Mouse (Mus musculus): ENCODE data around the gene Epha10. TPM values are rescaled to one million over a fixed set of nuclear protein-coding genes. Genes with fewer than 3 reads are reported as not detected.
"Not testable (repeated sequence)": the region's sequence is repeated elsewhere in the genome, so short reads cannot be mapped to it uniquely, and the experiment has no call there.

Epha10 gene
- polyA plus RNA-seq, 1 experiment from 2014 or later, result not detected

DNA sequence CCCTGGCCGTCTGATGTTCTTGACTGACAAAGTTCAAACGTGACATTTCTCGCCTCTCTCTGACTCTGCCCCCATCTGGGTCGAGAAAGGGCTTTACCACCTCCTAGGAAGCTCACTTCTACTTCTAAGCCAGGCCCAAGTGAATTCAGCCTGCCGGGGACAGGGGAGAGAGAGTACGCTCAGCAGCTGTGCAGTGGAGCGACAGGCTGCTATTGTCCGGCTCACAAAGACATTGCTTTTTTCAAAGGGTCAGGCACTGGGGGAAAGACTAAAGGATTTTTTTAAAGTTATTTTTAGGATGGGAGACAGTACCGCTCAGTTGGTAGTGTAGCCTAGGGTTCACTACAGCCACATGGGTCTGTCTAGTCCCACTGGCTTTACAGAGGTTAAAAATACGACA is 17.7 kb downstream of the Epha10 start:
- no peaks in the 10 kb centered on the region for H3K36me3 ChIP-seq
- peaks cover 72% of the 10 kb centered on the region for H3K27me3 ChIP-seq
- DNase-seq (no peak), ATAC-seq (ENCODE audit: low read depth) (no peak)
- no peaks in the 10 kb centered on the region for H3K9me3 ChIP-seq (replicated peaks)
- H3K9ac ChIP-seq, result no peak overlapping the region
- no peak overlapping the region for H3K4me3 ChIP-seq (replicated peaks)
- whole genome bisulfite sequencing (ENCODE audit: insufficient replicate concordance), result 64% methylated on average over 10 of the region's 10 CpGs
- H3K4me1 ChIP-seq (replicated peaks), result peaks cover 15% of the 10 kb centered on the region
- H3K4me2 ChIP-seq, result no peak overlapping the region
- H3K27ac ChIP-seq, result no peak overlapping the region

- ATAC-seq (ENCODE audit: low read depth), result peak; percentile 59
- H3K27me3 ChIP-seq, result peaks cover 67% of the 10 kb centered on the region
Observed at GRCm38 (mm10) chr4:124899906-124900305, 19.2 kb downstream of the Epha10 start.

DNA sequence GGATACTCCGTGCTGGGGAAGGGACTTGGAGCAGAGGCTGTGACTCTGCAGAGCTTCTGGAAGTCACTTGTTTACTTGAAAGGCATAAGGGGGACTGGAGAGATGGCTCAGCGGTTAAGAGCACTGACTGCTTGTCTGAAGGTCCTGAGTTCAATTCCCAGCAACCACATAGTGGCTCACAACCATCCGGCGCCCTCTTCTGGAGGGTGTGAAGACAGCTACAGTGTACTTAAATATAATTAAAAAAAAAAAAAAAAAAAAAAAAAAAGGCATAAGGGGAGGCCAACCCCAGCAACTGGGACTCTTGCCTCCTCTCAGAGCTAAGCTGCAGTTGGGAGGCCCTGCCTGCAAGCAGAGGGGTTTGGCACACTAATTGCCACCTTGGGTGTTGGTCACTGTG is 24.7 kb downstream of the Epha10 start:
- no peak overlapping the region for H3K9ac ChIP-seq
- ATAC-seq (ENCODE audit: low read depth), result no peak
- no peaks in the 10 kb centered on the region for H3K36me3 ChIP-seq
- H3K4me2 ChIP-seq, result no peak overlapping the region
- no peak overlapping the region for H3K4me3 ChIP-seq (replicated peaks)
- WGBS (ENCODE audit: insufficient replicate concordance), result 44% methylated on average over 4 of the region's 4 CpGs
- H3K27me3 ChIP-seq, result peaks cover 31% of the 10 kb centered on the region
- DNase-seq, result no peak
- H3K27ac ChIP-seq, result no peak overlapping the region
- no peaks in the 10 kb centered on the region for H3K9me3 ChIP-seq (replicated peaks)
- H3K4me1 ChIP-seq (replicated peaks), result no peaks in the 10 kb centered on the region

More at GRCm38 (mm10) chr4:124899906-124900305, 19.2 kb downstream of the Epha10 start:
- Histone ChIP-seq H3K27ac (no peak overlapping the region), H3K9ac (no peak overlapping the region), H3K4me2 (peak overlapping the region; percentile 21; the same call in 1 of the 2 replicates), H3K4me1 (replicated peaks) (peaks cover 12% of the 10 kb centered on the region), H3K36me3 (no peaks in the 10 kb centered on the region), H3K4me3 (replicated peaks) (no peak overlapping the region), H3K9me3 (replicated peaks) (no peaks in the 10 kb centered on the region)
- 28% methylated on average over 5 of the region's 5 CpGs for whole genome bisulfite sequencing (ENCODE audit: insufficient replicate concordance)
- DNase-seq, result no peak

- Histone ChIP-seq H3K36me3 (no peaks in the 10 kb centered on the region), H3K9me3 (replicated peaks) (no peaks in the 10 kb centered on the region), H3K4me2 (peak overlapping the region; percentile 10; the same call in 1 of the 2 replicates), H3K27ac (no peak overlapping the region), H3K4me3 (replicated peaks) (no peak overlapping the region), H3K4me1 (replicated peaks) (no peaks in the 10 kb centered on the region), H3K27me3 (peaks cover 30% of the 10 kb centered on the region), H3K9ac (no peak overlapping the region)
- DNase-seq (no peak), ATAC-seq (ENCODE audit: low read depth) (no peak)
- WGBS (ENCODE audit: insufficient replicate concordance), result 15% methylated on average over 21 of the region's 21 CpGs
Observed at GRCm38 (mm10) chr4:124905971-124906822, 25.5 kb downstream of the Epha10 start.

DNA sequence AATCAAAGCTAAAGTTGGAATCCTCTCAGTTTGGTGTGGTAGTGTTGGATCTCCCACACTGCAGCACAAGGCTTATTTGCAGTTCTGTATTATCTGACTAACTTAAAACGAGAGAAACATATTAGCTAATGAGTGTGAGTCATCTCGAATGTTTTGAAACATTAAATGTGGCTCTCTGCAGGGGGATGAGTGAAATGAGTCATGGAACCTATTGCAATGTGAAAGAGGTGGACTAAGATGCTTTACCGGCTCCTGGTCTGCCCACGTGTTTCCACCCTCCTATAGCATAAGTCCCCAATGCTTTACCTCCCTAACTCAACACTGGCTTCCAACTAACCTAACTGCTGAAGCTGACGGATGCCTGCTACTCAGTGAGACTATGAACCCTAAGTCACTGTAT is 47.4 kb downstream of the Epha10 start:
- DNase-seq (no peak), ATAC-seq (ENCODE audit: low read depth) (no peak)
- Histone ChIP-seq H3K4me2 (no peak overlapping the region), H3K9ac (no peak overlapping the region), H3K27me3 (no peaks in the 10 kb centered on the region), H3K4me3 (replicated peaks) (no peak overlapping the region), H3K36me3 (peaks cover 83% of the 10 kb centered on the region), H3K9me3 (replicated peaks) (no peaks in the 10 kb centered on the region), H3K4me1 (replicated peaks) (no peaks in the 10 kb centered on the region), H3K27ac (no peak overlapping the region)
- WGBS (ENCODE audit: insufficient replicate concordance), result 86% methylated on average over 5 of the region's 5 CpGs

DNA sequence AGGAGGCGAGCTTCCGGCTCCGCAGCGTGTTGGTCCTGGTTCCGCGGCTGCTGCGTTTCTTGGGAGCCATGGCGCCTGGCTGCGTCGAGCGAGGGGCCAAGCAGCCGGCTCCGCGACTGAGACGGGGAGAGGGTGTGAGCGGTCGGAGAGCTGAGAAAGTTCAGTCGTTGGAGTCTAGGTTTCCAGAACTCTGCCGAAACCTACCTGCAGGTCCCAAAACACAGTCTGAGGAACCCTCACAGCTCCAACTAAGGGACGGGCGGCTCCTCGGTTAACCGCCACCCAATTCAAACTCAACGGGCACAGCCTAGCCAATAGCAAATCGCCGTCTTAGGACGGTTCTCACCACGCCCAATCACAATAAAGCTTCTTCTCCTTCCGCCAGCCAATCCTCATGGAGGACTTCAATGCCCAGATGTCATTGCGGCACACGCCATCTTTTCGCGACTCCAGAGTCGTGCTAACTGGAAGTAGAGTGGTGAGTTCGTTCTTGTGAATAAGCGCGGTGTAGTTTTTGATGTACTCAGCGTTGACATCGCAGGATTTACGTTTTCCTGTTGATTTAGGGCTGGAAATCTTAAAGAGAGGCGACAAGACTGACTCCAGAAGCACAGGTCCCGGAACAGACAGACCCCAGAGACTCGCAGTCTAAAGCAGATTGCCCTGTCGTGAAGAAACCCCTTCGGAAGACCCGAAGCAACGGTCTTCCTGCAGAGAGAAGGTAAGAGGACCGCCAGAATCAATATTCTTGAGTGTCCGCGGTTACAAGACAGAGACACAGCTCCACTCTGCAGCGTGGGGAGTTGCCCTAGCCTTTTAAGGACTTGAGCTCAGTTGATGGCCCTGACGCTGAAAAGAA is 56.1 kb downstream of the Epha10 start, which contains the start of gene 9930104L06Rik:
Gene 9930104L06Rik (plus strand): TSS at position 436 of the 859 bp plus-strand sequence.
- peaks cover 37% of the 10 kb centered on the region for H3K36me3 ChIP-seq
- ATAC-seq (ENCODE audit: low read depth), result peak; percentile 98
- H3K4me3 ChIP-seq (replicated peaks), result peak within 1 kb of the TSS; percentile 95
- DNase-seq, result peak; percentile 91
- H3K9me3 ChIP-seq (replicated peaks), result no peaks in the 10 kb centered on the region
- WGBS (ENCODE audit: insufficient replicate concordance), result under 1% methylated on average over 52 of the region's 52 CpGs
- H3K27me3 ChIP-seq, result no peaks in the 10 kb centered on the region
- peak within 1 kb of the TSS; percentile 89 for H3K4me2 ChIP-seq
- peaks cover 24% of the 10 kb centered on the region for H3K4me1 ChIP-seq (replicated peaks)
- peak within 1 kb of the TSS; percentile 94 for H3K9ac ChIP-seq
- H3K27ac ChIP-seq, result peak within 1 kb of the TSS; percentile 84

DNA sequence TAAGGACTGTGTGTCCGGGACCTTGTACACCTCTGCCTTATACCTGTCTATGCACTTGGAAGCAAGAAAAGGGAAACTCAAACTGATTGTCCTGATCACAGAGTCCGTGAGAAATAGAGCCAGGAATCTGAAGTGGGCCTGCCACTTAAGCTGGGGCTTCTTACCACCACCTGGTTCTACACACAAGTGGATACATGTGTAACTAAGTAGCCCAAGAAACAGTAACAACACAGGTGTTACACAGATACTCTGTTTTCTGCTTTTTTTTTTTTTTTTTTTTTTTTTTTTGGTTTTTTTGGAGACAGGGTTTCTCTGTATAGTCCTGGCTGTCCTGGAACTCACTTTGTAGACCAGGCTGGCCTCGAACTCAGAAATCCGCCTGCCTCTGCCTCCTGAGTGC is 58.5 kb downstream of the Epha10 start, which contains the start of gene Cdca8:
Gene Cdca8 (minus strand): TSS at position 101 of the 400 bp plus-strand sequence.
- not testable (repeated sequence) for H3K27ac ChIP-seq; ATAC-seq (ENCODE audit: low read depth); DNase-seq; H3K9me3 ChIP-seq (replicated peaks); H3K27me3 ChIP-seq
- Histone ChIP-seq H3K36me3 (peaks cover 46% of the 10 kb centered on the region), H3K4me2 (peak within 1 kb of the TSS; percentile 87), H3K4me1 (replicated peaks) (peaks cover 24% of the 10 kb centered on the region), H3K9ac (peak within 1 kb of the TSS; percentile 79; the same call in 1 of the 2 replicates), H3K4me3 (replicated peaks) (peak within 1 kb of the TSS; percentile 95)
- 80% methylated on average over 4 of the region's 4 CpGs for WGBS (ENCODE audit: insufficient replicate concordance)

DNA sequence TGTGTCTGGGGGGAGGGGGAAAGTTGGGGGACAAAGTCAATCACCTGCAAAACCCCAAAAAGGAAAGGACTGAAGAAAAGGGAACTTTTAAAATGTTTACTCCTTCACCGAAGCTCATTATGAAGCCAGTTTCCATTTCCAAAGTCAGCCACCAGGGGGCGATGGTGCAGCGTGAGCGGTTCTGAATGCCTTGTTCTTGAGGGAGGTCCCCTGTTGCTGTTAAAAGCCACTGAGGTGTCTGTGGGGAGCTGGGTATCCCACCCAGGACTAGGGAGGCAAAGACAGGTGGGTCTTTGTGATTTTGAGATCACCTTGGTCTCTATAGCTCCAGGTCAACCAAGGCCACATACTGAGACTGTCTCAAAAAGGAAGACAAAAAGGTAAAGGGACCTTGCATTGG is 62.3 kb downstream of the Epha10 start:
- H3K36me3 ChIP-seq, result peaks cover 36% of the 10 kb centered on the region
- 14% methylated on average over 4 of the region's 4 CpGs for WGBS (ENCODE audit: insufficient replicate concordance)

GRCm38 (mm10) chr4:124943781-124944180 is 63.1 kb downstream of the Epha10 start:
- WGBS (ENCODE audit: insufficient replicate concordance), result 75% methylated on average over 5 of the region's 5 CpGs
- Histone ChIP-seq H3K4me2 (no peak overlapping the region), H3K9me3 (replicated peaks) (no peaks in the 10 kb centered on the region), H3K4me3 (replicated peaks) (no peak overlapping the region), H3K27ac (no peak overlapping the region), H3K36me3 (peaks cover 31% of the 10 kb centered on the region), H3K27me3 (no peaks in the 10 kb centered on the region), H3K9ac (no peak overlapping the region), H3K4me1 (replicated peaks) (no peaks in the 10 kb centered on the region)
- ATAC-seq (ENCODE audit: low read depth) (no peak), DNase-seq (no peak)

More for the DNA sequence above, 62.3 kb downstream of the Epha10 start:
- Histone ChIP-seq H3K9ac (no peak overlapping the region), H3K4me2 (no peak overlapping the region), H3K4me3 (replicated peaks) (no peak overlapping the region), H3K9me3 (replicated peaks) (no peaks in the 10 kb centered on the region), H3K4me1 (replicated peaks) (peaks cover 6% of the 10 kb centered on the region), H3K27me3 (no peaks in the 10 kb centered on the region), H3K27ac (no peak overlapping the region)
- DNase-seq, result peak; percentile 64
- no peak for ATAC-seq (ENCODE audit: low read depth)

DNA sequence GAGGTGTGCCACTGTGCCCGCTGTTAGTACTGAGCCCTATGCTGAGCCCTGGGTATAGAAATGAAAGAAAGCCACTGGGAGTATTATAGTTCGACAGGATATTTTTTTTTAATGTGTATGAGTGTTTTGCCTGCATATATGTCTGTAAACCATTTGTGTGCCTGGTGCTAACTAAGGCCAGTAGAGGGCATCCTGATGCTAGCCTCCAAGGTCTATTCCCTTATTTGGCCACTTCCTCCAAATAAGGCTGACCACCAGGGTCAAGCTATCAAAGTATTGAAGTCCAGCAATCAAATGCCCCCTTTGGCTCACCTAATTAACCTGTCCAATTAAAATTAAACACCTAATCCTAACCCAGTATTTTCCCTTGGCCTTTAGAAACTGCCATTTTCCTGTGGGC is 64.3 kb downstream of the Epha10 start:
- no peak overlapping the region for H3K27ac ChIP-seq
- DNase-seq (no peak), ATAC-seq (ENCODE audit: low read depth) (no peak)
- H3K9ac ChIP-seq, result no peak overlapping the region
- no peak overlapping the region for H3K4me2 ChIP-seq
- H3K4me1 ChIP-seq (replicated peaks), result no peaks in the 10 kb centered on the region
- no peaks in the 10 kb centered on the region for H3K27me3 ChIP-seq
- H3K9me3 ChIP-seq (replicated peaks), result no peaks in the 10 kb centered on the region
- 52% methylated on average over 2 of the region's 2 CpGs for WGBS (ENCODE audit: insufficient replicate concordance)
- H3K4me3 ChIP-seq (replicated peaks), result no peak overlapping the region
- H3K36me3 ChIP-seq, result peaks cover 22% of the 10 kb centered on the region

DNA sequence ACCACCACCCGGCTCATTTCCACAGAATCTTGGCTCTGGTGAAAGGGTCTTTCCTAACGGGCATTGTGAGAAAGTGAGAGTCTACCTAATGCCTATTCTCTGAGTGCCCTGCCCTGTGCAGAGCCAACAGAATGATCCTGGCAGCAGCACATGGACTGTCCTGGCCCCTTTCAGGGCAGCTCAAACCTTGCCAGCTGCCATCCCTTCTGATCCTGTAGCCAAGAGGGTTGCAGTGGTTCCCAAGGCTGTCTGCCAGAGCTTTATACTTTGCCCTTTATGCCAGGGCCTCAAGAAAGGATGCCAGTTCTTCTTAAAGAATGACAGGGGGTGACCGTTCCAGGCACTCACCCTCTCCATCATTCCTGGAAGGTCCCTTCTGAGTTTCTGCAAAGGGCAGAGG is 68.8 kb downstream of the Epha10 start:
- Histone ChIP-seq H3K36me3 (no peaks in the 10 kb centered on the region), H3K4me2 (no peak overlapping the region), H3K4me3 (replicated peaks) (no peak overlapping the region), H3K27me3 (0 out of 2 replicates have a peak, but pooled peaks cover 3% of the 10 kb centered on the region), H3K4me1 (replicated peaks) (no peaks in the 10 kb centered on the region), H3K9me3 (replicated peaks) (no peaks in the 10 kb centered on the region), H3K27ac (no peak overlapping the region), H3K9ac (no peak overlapping the region)
- ATAC-seq (ENCODE audit: low read depth) (no peak), DNase-seq (no peak)
- 52% methylated on average over 3 of the region's 3 CpGs for WGBS (ENCODE audit: insufficient replicate concordance)
